In genomic region chr5:123143971-123144745, GRCm38 (mm10) we compare ENCODE assay signal across 1 mouse cellular context.
A peak's percentile ranks its signal among the peaks of the same experiment; 100 is the strongest.
TF ChIP-seq lines count a peak whose summit lies in the region.

No protein-coding gene starts in this region.

TF ChIP-seq in CH12.LX, 34 proteins besides CTCF, POLR2A, EP300 and RAD21 (continued from another document):
- TF ChIP-seq HCFC1 (IDR thresholded peaks at IDR 0.05; ENCODE audit: low read depth, low read length) (no peak), USF2 (conservative IDR thresholded peaks at IDR 0.05; ENCODE audit: low read depth, low read length) (no peak), MXI1 (IDR thresholded peaks at IDR 0.05; ENCODE audit: low read depth, low read length) (peak; percentile 98), ETS1 (conservative IDR thresholded peaks at IDR 0.05; ENCODE audit: low read depth, low read length) (peak; percentile 13; the same call in 1 of the 2 replicates), ELF1 (IDR thresholded peaks at IDR 0.05; ENCODE audit: low read depth, low read length) (no peak), BHLHE40 (IDR thresholded peaks at IDR 0.05; ENCODE audit: low read depth, low read length) (peak; percentile 28; the same call in 1 of the 2 replicates), MAFK (IDR thresholded peaks at IDR 0.05; ENCODE audit: insufficient replicate concordance, low read length) (no peak), TCF12 (IDR thresholded peaks at IDR 0.05; ENCODE audit: low read depth, low read length) (peak; percentile 30; the same call in 1 of the 2 replicates), KAT2A (IDR thresholded peaks at IDR 0.05; ENCODE audit: insufficient replicate concordance, low read length) (no peak), USF1 (IDR thresholded peaks at IDR 0.05; ENCODE audit: low read depth, low read length) (peak; percentile 42; the same call in 1 of the 2 replicates), MAX (IDR thresholded peaks at IDR 0.05; ENCODE audit: low read length) (peak; percentile 73; the same call in 1 of the 2 replicates), TBP (conservative IDR thresholded peaks at IDR 0.05; ENCODE audit: low read depth, low read length) (no peak)
